Comparison of ENCODE assay signal across 8 mouse cellular contexts in the genomic region with DNA sequence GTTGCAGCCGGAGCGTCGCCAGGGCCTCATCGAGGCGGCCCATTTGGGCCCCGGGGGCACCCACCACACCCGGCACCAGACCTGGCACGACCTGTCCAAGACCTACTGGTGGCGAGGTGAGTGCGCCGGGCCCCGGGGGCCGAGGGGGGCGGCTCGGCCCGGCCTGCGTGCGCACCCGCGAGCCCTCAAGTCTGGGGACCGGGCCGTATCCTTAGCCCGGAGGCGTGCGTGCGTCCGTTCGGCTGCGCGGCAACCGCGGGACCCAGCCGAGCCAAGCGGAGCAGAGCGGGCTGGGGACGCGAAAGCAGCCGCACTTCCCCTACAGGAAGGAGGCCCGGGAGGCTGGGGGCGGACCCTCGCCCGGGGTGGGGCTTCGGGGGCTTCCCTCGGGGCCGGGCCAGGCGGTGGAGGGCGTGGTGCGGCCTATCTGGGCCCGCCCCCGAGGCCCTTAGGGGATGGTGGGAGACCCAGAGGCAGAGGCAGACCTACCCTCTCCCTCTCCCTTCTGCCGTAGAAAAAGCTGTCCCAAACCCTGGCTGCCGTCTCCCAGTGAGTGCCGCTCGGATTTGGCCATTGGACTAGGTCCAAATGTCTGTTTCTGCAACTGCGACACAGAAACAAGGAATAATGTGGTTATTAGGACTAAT. TPM values are rescaled to one million over a fixed set of nuclear protein-coding genes. Genes with fewer than 3 reads are reported as not detected.
DNase-seq lines count a peak whose midpoint lies in the region; ATAC-seq lines count a peak whose summit lies in the region.

No protein-coding gene starts in this region.

- no peaks in the 10 kb centered on the region for H3K27me3 ChIP-seq in intestine, embryonic 15.5 days (replicated peaks)

- WGBS in intestine, embryonic 15.5 days: under 1% methylated on average over 55 of the region's 55 CpGs

- peaks cover 20% of the 10 kb centered on the region for H3K4me1 ChIP-seq in intestine, embryonic 15.5 days (replicated peaks)

- peak; percentile 91 for ATAC-seq in intestine, embryonic 15.5 days

- intact Hi-C loops in left cerebral cortex, postnatal 25 days (cut with DNase I): loop anchor here (2.0 to 5.0 kb wide), 2 partner anchors 54 to 152 kb away; a partner anchor contains a TSS

- H3K9me3 ChIP-seq in intestine, embryonic 15.5 days: no peaks in the 10 kb centered on the region

- H3K4me2 ChIP-seq in intestine, embryonic 15.5 days (replicated peaks): peak overlapping the region; percentile 57

- DNase-seq in adrenal gland, adult 18-20 months (ENCODE audit: low spot score in 2 of 2): peak; percentile 86 to 87
- DNase-seq in embryo, embryonic 10.5 days (ENCODE audit: low spot score): peak; percentile 91
- peak; percentile 94 for DNase-seq in gastrocnemius, postnatal 25 days
- DNase-seq in left cerebral cortex, postnatal 25 days (ENCODE audit: low spot score in 2 of 2): peak; percentile 81 to 84
- peak; percentile 83 for DNase-seq in mesoderm, embryonic 11.5 days (ENCODE audit: low read depth, low spot score)
- DNase-seq in right cerebral cortex, postnatal 36 days (ENCODE audit: low spot score in 2 of 2): peak; percentile 67 to 75
- DNase-seq in yolk sac, embryonic 10.5 days (ENCODE audit: low spot score): peak; percentile 90

- peak overlapping the region; percentile 100 for H3K4me3 ChIP-seq in intestine, embryonic 15.5 days (replicated peaks)

- H3K36me3 ChIP-seq in intestine, embryonic 15.5 days: peaks cover 16% of the 10 kb centered on the region

- peak overlapping the region; percentile 91 for H3K27ac ChIP-seq in intestine, embryonic 15.5 days

- peak overlapping the region; percentile 95 for H3K9ac ChIP-seq in intestine, embryonic 15.5 days

RNA-seq across cellular contexts. Expression of a gene that starts 0.7 kb away (rescaled TPM):
- 10 to 100 TPM; 20.9 to 25.2 TPM for total RNA-seq in adrenal gland, adult 18-20 months (2021)
- total RNA-seq in gastrocnemius, postnatal 25 days (2021): 1 to 10 TPM; 9.3 to 9.6 TPM
- polyA plus RNA-seq in intestine, embryonic 15.5 days (2015; fragmentation: Nextera tagmentation; extraction: Ambion mirVana): 14.2 and 15.3 TPM in 2 replicates
- 10 to 100 TPM; 46.3 to 47.6 TPM for total RNA-seq in left cerebral cortex, postnatal 25 days (2021)

RNA-seq across cellular contexts. Expression of a gene that starts 8.3 kb away (rescaled TPM):
- 100 to 1,000 TPM; 715 to 723 TPM for total RNA-seq in adrenal gland, adult 18-20 months (2021)
- total RNA-seq in gastrocnemius, postnatal 25 days (2021): 100 to 1,000 TPM; 523 to 572 TPM
- 692 and 790 TPM in 2 replicates for polyA plus RNA-seq in intestine, embryonic 15.5 days (2015; fragmentation: Nextera tagmentation; extraction: Ambion mirVana)
- total RNA-seq in left cerebral cortex, postnatal 25 days (2021): 100 to 1,000 TPM; 358 to 366 TPM

RNA-seq across cellular contexts. Expression of a gene that starts 39.7 kb away (rescaled TPM):
- 1 to 10 TPM; 7.1 to 7.6 TPM for total RNA-seq in adrenal gland, adult 18-20 months (2021)
- 1 to 10 TPM; 4.1 to 5.7 TPM for total RNA-seq in gastrocnemius, postnatal 25 days (2021)
- polyA plus RNA-seq in intestine, embryonic 15.5 days (2015; fragmentation: Nextera tagmentation; extraction: Ambion mirVana): 5.9 and 6.7 TPM in 2 replicates
- 10 to 100 TPM; 13.7 to 14.2 TPM for total RNA-seq in left cerebral cortex, postnatal 25 days (2021)

RNA-seq across cellular contexts. Expression of a gene that starts 55.2 kb away (rescaled TPM):
- total RNA-seq in adrenal gland, adult 18-20 months (2021): 100 to 1,000 TPM; 110 to 123 TPM
- total RNA-seq in gastrocnemius, postnatal 25 days (2021): 10 to 100 TPM; 47.0 to 50.1 TPM
- polyA plus RNA-seq in intestine, embryonic 15.5 days (2015; fragmentation: Nextera tagmentation; extraction: Ambion mirVana): 189 and 209 TPM in 2 replicates
- total RNA-seq in left cerebral cortex, postnatal 25 days (2021): 100 to 1,000 TPM; 154 to 167 TPM

Comparison
In these comparisons a context has a peak if more than half of its experiments do, and no peak if none do; other contexts are left out.
1. Peak in every context shown above with its lines: DNase-seq, ATAC-seq, H3K4me3 ChIP-seq and H3K27ac ChIP-seq.